Mouse (Mus musculus) megakaryocyte, adult 5-6 weeks (primary cell): ENCODE measurements around the gene Sfxn1. TPM values are rescaled to one million over a fixed set of nuclear protein-coding genes. Genes with fewer than 3 reads are reported as not detected.

Experiments used
- ATAC-seq: 2 replicates; pipeline ENCODE4 v1.8.0; 2016; ENCODE audit warnings: mild to moderate bottlenecking, inconsistent platforms; ENCODE audit not compliant: poor library complexity, severe bottlenecking
- total RNA-seq, 2 experiments: library from RNA; stranded (forward) in 1 of 2; stranded (reverse) in 1 of 2; fragments of 153-499, 151-499 nt in 1 of 2; fragments of 221-1000, 200-1000 nt in 1 of 2; gene quantifications; 2 replicates each; pipeline versions ENCODE4 v1.2.3 to v1.2.4; 2015 to 2017

Sfxn1 gene
- total RNA-seq, 2 experiments from 2014 or later, result 25.2 to 41.1 TPM

GRCm38 (mm10) chr13:54115779-54116178 lies 44.1 kb downstream of the Sfxn1 start:
- no peak for ATAC-seq

DNA sequence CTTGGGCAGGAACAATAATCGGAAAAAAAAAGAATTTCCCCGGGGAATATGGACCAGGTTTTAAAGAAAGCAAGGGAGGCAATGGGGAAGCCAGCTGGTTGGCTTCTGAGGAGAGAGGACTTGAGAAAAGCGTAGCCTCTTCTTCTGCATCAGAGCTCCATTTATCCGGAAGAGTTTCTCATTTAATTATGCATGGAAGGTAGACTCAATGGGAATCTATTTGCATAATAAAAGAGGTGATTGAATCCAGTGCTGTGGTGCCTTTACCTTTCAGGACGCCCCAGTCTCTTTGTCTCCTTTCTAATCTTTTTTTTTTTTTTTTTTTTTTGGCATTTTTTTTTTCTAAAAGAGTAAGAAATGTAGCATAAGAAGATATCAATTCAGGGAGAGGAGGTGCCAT lies 46.7 kb downstream of the Sfxn1 start:
- no peak for ATAC-seq

DNA sequence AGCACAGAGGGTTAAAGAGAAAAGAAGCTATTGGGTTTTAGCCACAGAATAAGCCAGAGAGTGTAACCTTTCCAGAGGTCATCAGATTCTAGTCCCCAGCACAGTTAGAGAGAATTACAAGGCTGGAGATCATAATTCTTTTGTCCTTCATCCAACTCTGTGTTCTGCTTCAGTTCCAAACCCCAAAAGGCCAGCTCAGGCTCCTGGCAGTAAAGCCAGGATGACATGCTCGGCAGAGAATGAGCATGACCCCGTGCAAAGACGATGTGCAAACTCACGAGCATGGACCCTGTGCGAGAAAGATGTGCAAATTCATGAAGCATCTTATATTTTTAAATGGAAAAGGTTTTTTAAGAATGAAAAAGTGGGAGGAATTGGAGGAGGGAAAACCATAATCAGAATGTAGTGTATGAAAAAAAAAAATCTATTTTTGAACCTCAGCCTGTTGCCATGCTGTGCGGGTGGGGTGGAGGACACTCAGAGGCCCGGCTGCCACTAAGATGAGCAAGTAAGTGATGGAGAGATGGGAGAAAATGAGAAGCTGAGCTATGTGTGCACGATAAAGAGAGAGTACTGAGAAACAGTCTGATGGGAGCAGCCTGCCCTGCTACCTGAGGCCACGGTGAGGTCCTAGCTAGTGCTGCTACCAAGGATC lies 66.2 kb downstream of the Sfxn1 start:
- no peak for ATAC-seq

DNA sequence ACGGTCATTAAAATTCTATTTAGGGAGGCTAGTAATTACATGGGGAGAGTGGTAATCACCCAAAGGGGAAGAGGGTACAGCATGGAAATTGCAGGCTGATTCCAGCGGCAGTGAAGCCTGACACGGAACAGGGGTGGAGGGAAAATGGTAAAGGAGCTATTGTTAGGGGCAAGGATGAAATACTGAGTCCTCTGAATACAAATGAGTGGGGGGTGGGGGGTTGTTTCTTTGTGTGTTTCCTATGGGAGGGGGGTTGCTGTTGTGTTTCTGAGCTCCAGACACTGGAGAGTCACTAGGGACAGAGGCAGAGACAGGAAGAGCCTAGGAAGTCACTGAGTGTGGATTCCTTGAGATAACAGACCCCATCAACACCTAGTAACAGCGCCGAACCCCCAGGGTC lies 72.1 kb downstream of the Sfxn1 start:
- ATAC-seq, result no peak

DNA sequence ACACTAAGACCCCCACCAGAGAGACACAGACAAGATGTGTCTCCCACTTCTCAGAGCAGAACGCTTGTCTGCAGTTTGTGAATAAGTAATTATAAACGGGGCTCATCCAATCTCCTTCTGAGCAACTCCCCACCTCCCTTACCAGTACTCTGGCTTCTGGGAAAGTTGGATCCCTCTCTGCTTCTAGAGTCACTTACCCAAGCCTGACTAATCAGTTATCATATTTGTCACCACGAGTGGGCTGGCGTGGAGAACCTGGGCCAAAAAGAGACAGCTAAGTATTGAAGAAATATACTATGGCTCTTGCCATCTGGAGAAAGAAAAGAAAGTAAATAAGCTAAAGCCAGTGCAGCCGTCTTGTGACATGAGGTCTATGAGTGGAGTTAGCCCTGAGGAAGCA lies 73.0 kb downstream of the Sfxn1 start:
- ATAC-seq, result no peak

- ATAC-seq, result no peak
Measured at GRCm38 (mm10) chr13:54147328-54147727, 75.7 kb downstream of the Sfxn1 start.

DNA sequence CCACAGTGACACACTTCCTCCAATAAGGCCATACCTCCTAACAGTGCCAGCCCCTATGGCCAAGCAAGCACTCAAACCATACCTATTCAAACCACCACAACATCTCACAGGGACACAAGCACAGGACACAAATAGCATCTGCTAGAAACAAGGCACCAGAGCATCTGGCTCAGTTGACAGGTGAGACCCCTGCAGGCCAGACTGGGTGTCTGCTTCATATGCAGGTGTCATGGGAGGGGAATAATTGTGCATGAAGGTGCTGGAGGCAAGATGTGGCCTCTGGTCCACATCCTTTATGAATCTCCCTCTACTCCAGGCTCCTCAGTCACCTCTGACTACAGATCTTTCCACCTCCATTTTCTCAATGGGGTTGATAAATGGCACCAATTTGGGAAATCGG lies 80.8 kb downstream of the Sfxn1 start:
- no peak for ATAC-seq

DNA sequence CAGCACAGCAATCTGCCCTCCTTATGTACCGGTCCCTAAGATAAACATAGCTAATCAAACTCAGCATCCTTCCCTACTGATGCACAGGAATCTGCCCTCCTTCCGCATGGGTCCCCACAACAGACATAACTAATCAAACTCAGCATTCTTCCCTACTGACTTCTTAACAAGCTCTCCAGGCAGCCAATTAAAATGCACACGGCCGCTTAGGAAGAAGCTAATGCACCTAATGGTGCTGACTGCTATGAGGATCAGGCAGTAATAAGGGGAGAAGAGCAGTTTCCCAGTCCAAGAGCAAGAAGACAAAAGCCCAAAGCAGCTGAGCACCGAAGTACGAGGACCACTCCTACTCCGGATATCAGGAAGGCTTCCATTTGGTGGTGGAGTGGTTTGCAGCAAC lies 81.2 kb downstream of the Sfxn1 start:
- no peak for ATAC-seq

GRCm38 (mm10) chr13:54153672-54154218 lies 82.1 kb downstream of the Sfxn1 start:
- no peak for ATAC-seq

GRCm38 (mm10) chr13:54155822-54156221 lies 84.2 kb downstream of the Sfxn1 start:
- ATAC-seq, result no peak

Other genes starting within 250 kb of the Sfxn1 start
- gene Drd1, start 16.2 kb upstream of the Sfxn1 start, total RNA-seq (2015), result not detected in 2 replicates
- gene Drd1, start 16.2 kb upstream of the Sfxn1 start, total RNA-seq (2017), result not detected in 2 replicates
- gene Hrh2, start 120.3 kb downstream of the Sfxn1 start, total RNA-seq (2015), result 11.7 and 12.7 TPM in 2 replicates
- 4.9 and 6.0 TPM in 2 replicates for gene Hrh2, start 120.3 kb downstream of the Sfxn1 start, total RNA-seq (2017)